Mouse (Mus musculus) forebrain, embryonic 14.5 days (tissue): Measurements from ENCODE around the gene Gal3st1. TPM values are rescaled to one million over a fixed set of nuclear protein-coding genes. Genes with fewer than 3 reads are reported as not detected.

Experiments used
- ATAC-seq: fragments of 200-750 bp; cut with Nextera tagmentation; 2 replicates; pipeline ENCODE4 v1.8.0; 2017; ENCODE audit warnings: mild to moderate bottlenecking, moderate library complexity
- DNase-seq: peaks from one replicate; pipeline ENCODE4 v3.0.0-alpha.2; 2015; ENCODE audit warnings: low spot score
- H3K27ac ChIP-seq: fragments of 300-500 bp; sonication (generic); 2 replicates; pipeline ENCODE4 v1.5.1; 2014; ENCODE audit warnings: low read depth, mild to moderate bottlenecking, control low read depth, low read length, moderate library complexity
- H3K27me3 ChIP-seq: fragments of 300-500 bp; sonication (generic); replicated peaks from 2 replicates; pipeline ENCODE4 v1.6.1; 2014; ENCODE audit warnings: low read length, control low read depth, mixed read lengths; ENCODE audit not compliant: control insufficient read depth, insufficient read depth
- H3K36me3 ChIP-seq: fragments of 300-500 bp; sonication (generic); 2 replicates; pipeline ENCODE4 v1.6.1; 2014; ENCODE audit warnings: low read length, control low read depth; ENCODE audit not compliant: control insufficient read depth, insufficient read depth
- H3K4me1 ChIP-seq: fragments of 300-500 bp; sonication (generic); 2 replicates; pipeline ENCODE4 v1.6.1; 2014; ENCODE audit warnings: antibody characterized with exemption, low read length, control low read depth; ENCODE audit not compliant: control insufficient read depth, insufficient read depth
- H3K4me2 ChIP-seq: fragments of 300-500 bp; sonication (generic); 2 replicates; pipeline ENCODE4 v1.6.1; 2014; ENCODE audit warnings: mild to moderate bottlenecking, control low read depth, low read length
- H3K4me3 ChIP-seq: fragments of 300-500 bp; sonication (generic); 2 replicates; pipeline ENCODE4 v1.5.1; 2014; ENCODE audit warnings: low read depth, low read length, control low read depth
- H3K9ac ChIP-seq: fragments of 300-500 bp; sonication (generic); 2 replicates; pipeline ENCODE4 v1.6.1; 2014; ENCODE audit warnings: mild to moderate bottlenecking, low read length, control low read depth, moderate library complexity
- H3K9me3 ChIP-seq: fragments of 300-500 bp; sonication (generic); replicated peaks from 2 replicates; pipeline ENCODE4 v1.6.1; 2016; ENCODE audit warnings: low read length, control low read depth, mixed read lengths; ENCODE audit not compliant: control insufficient read depth
- WGBS: fragments of 180-500 bp; shearing (Covaris S2); extraction: QIAGEN DNeasy Blood & Tissue Kit; methylation state at CpG from one replicate; pipeline ENCODE4 v1.1.7; 2014; 5-methylcytosine and 5-hydroxymethylcytosine counted together
- polyA plus RNA-seq: library from polyadenylated mRNA; unstranded; fragments of >200 nt; fragmentation: Nextera tagmentation; extraction: Ambion mirVana; gene quantifications from 2 replicates; pipeline ENCODE4 v1.2.1, GENCODE M21; 2014

Gene Gal3st1
- polyA plus RNA-seq, 1 experiment from 2014 or later = 1.6 TPM

DNA sequence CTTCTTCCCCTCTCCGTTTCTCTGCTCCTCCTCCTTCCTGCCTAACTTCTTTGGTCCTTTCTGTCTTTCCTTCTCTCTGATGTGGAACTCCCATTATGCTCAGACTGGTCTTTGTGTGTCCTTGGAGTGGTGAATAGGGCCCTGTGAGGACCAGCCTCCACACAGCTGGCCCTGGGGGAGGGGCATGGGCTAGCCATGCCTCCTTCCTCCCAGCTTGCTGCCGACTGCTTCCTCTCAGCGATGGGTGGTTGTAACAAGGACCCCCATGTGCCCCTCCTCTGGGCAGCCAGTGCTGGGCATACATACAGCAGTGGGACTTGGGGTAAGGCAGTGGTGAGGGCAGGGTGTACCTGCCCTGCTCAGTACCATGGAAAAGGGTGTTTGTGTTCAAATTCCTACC, 9.1 kb upstream of the Gal3st1 start:
- Histone ChIP-seq H3K36me3 (peaks cover 100% of the 10 kb centered on the region), H3K9me3 (no peaks in the 10 kb centered on the region), H3K9ac (no peak overlapping the region), H3K4me3 (no peak overlapping the region), H3K4me1 (no peaks in the 10 kb centered on the region), H3K27me3 (no peaks in the 10 kb centered on the region), H3K4me2 (no peak overlapping the region), H3K27ac (no peak overlapping the region)
- ATAC-seq (no peak), DNase-seq (no peak)
- WGBS = 64% methylated on average over 3 of the region's 3 CpGs

DNA sequence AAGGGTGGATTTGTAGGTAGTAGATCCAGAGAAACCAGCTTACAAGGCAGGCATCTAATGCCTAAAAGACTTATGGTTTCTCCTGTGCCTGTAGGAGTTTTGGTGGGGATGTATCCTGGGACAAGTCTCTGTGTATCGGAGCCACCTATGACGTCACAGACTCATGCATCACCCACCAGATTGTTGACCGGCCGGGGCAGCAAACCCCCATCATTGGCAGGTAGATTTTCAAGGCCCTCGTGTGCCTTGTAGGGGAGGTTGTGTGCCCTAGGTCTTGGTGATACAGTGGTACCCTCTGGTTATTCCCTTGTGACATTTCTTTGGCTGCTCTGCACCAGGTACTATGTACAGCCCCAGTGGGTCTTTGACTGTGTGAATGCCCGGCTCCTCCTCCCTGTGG, 6.8 kb upstream of the Gal3st1 start, which contains the start of gene 4930556J24Rik:
Gene 4930556J24Rik (minus strand): TSS at position 101 of the 400 bp plus-strand sequence.
- no peaks in the 10 kb centered on the region for H3K27me3 ChIP-seq
- WGBS = 96% methylated on average over 6 of the region's 6 CpGs
- ATAC-seq (no peak), DNase-seq (no peak)
- H3K36me3 ChIP-seq = peaks cover 97% of the 10 kb centered on the region
- no peak within 1 kb of the TSS for H3K27ac ChIP-seq
- H3K9ac ChIP-seq = no peak within 1 kb of the TSS
- no peaks in the 10 kb centered on the region for H3K4me1 ChIP-seq
- no peak within 1 kb of the TSS for H3K4me2 ChIP-seq
- H3K9me3 ChIP-seq = no peaks in the 10 kb centered on the region
- H3K4me3 ChIP-seq = no peak within 1 kb of the TSS

- DNase-seq (no peak), ATAC-seq (no peak)
- Histone ChIP-seq H3K4me1 (no peaks in the 10 kb centered on the region; the same call in none of the 2 replicates), H3K27ac (no peak overlapping the region), H3K4me3 (no peak overlapping the region), H3K27me3 (no peaks in the 10 kb centered on the region), H3K9me3 (no peaks in the 10 kb centered on the region), H3K36me3 (peaks cover 81% of the 10 kb centered on the region), H3K9ac (no peak overlapping the region), H3K4me2 (no peak overlapping the region)
- 93% methylated on average over 5 of the region's 5 CpGs for WGBS
Measured at GRCm38 (mm10) chr11:3978421-3978820, 5.0 kb upstream of the Gal3st1 start.

DNA sequence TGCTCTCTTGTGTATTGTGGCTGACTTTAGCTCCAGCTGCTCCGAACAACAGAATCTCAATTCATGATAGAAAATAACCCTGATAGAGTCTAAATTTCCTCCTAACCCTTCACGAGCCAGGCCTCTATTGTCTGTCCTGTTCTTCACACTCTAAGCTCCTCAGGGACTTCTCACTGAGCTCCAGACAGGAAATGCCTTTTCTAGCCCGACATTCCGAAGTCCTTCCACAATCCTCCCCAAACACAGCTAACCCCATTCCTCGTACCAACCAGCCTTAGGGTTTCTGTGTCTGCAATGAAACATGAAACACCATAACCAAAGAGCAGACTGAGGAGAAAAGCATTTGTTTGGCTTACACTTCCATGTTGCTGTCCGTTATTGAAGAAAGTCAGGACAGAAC, 1.9 kb upstream of the Gal3st1 start:
- Histone ChIP-seq H3K27me3 (0 out of 2 replicates have a peak, but pooled peaks cover 3% of the 10 kb centered on the region), H3K4me1 (no peaks in the 10 kb centered on the region; the same call in none of the 2 replicates), H3K36me3 (peaks cover 50% of the 10 kb centered on the region), H3K27ac (no peak overlapping the region), H3K4me2 (no peak overlapping the region), H3K9me3 (no peaks in the 10 kb centered on the region), H3K4me3 (no peak overlapping the region), H3K9ac (no peak overlapping the region)
- ATAC-seq = no peak
- WGBS = 85% methylated on average over 6 of the region's 6 CpGs
- DNase-seq = no peak

GRCm38 (mm10) chr11:3982275-3983209, 894 bp upstream of the Gal3st1 start:
- H3K27me3 ChIP-seq = 0 out of 2 replicates have a peak, but pooled peaks cover 3% of the 10 kb centered on the region
- H3K36me3 ChIP-seq = peaks cover 40% of the 10 kb centered on the region
- DNase-seq (no peak), ATAC-seq (no peak)
- H3K4me2 ChIP-seq = peak overlapping the region; percentile 60
- H3K4me3 ChIP-seq = no peak overlapping the region
- H3K9ac ChIP-seq = no peak overlapping the region
- H3K27ac ChIP-seq = no peak overlapping the region
- no peaks in the 10 kb centered on the region for H3K9me3 ChIP-seq
- H3K4me1 ChIP-seq = no peaks in the 10 kb centered on the region; the same call in none of the 2 replicates
- 75% methylated on average over 7 of the region's 7 CpGs for WGBS

- Histone ChIP-seq H3K4me1 (no peaks in the 10 kb centered on the region; the same call in none of the 2 replicates), H3K4me2 (peak overlapping the region; percentile 60), H3K27me3 (0 out of 2 replicates have a peak, but pooled peaks cover 3% of the 10 kb centered on the region), H3K9me3 (no peaks in the 10 kb centered on the region), H3K9ac (peak overlapping the region; percentile 56), H3K4me3 (peak overlapping the region; percentile 32), H3K27ac (no peak overlapping the region), H3K36me3 (peaks cover 24% of the 10 kb centered on the region)
- ATAC-seq (no peak), DNase-seq (no peak)
- WGBS = 15% methylated on average over 15 of the region's 15 CpGs
Measured at GRCm38 (mm10) chr11:3983863-3984745, 668 bp downstream of the Gal3st1 start.

- 38% methylated on average over 3 of the region's 3 CpGs for WGBS
- no peaks in the 10 kb centered on the region for H3K4me1 ChIP-seq
- DNase-seq (no peak), ATAC-seq (no peak)
- H3K4me3 ChIP-seq = no peak overlapping the region
- no peaks in the 10 kb centered on the region for H3K27me3 ChIP-seq
- H3K36me3 ChIP-seq = no peaks in the 10 kb centered on the region
- no peaks in the 10 kb centered on the region for H3K9me3 ChIP-seq
- no peak overlapping the region for H3K27ac ChIP-seq
- no peak overlapping the region for H3K9ac ChIP-seq
- no peak overlapping the region for H3K4me2 ChIP-seq
Measured at GRCm38 (mm10) chr11:3989748-3990147, 6.3 kb downstream of the Gal3st1 start.

GRCm38 (mm10) chr11:3993132-3993531, 9.7 kb downstream of the Gal3st1 start:
- Histone ChIP-seq H3K9ac (no peak overlapping the region), H3K9me3 (no peaks in the 10 kb centered on the region), H3K4me3 (no peak overlapping the region), H3K4me2 (no peak overlapping the region), H3K27me3 (peaks cover 12% of the 10 kb centered on the region), H3K4me1 (no peaks in the 10 kb centered on the region), H3K36me3 (no peaks in the 10 kb centered on the region), H3K27ac (no peak overlapping the region)
- DNase-seq (no peak), ATAC-seq (no peak)
- WGBS = 79% methylated on average over 6 of the region's 6 CpGs
